ENCODE assay signal across 24 mouse cellular contexts in the genomic region with DNA sequence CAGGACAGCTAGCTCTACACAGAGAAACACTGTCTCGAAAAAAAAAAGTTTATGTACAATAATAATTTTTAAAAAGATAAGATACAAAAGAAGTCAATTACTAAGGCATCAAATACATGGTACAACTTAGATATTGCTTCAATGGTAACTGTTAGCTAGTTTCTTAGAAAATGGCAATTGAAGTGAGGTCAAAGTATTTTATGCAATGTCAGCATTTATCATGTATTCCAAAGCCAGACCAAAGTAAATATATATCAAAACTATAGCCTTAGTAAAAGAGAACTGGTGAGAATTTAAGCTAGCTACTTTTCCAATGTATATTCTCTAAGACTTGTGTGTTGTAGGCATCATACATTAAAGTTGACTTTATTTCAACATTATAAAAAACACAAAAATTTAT.
A peak's percentile ranks its signal among the peaks of the same experiment; 100 is the strongest.
DNase-seq lines count a peak whose midpoint lies in the region; ATAC-seq and TF ChIP-seq lines count a peak whose summit lies in the region.
"Had no signal": no experiment of that assay in that cellular context is flagged by ENCODE, and none has a peak within 500 bp of the region (broad histone marks: within the 10 kb centered on the region; RNA-seq: fewer than 3 reads in every experiment).

No protein-coding gene starts in this region.

- TF ChIP-seq POLR2A in CH12.LX (IDR thresholded peaks at IDR 0.05; ENCODE audit: low read depth, low read length) (no peak), MEL (IDR thresholded peaks at IDR 0.05; ENCODE audit: control insufficient read depth in 1 of 2, insufficient read depth in 1 of 2, low read depth in 1 of 2, low read length in 2 of 2, poor library complexity in 1 of 2) (no peak)

- TF ChIP-seq RAD21 in CH12.LX (IDR thresholded peaks at IDR 0.05; ENCODE audit: low read depth, low read length) (no peak), MEL (IDR thresholded peaks at IDR 0.05; ENCODE audit: low read depth, low read length) (no peak)

- in situ Hi-C loops in CH12.LX (cut with MboI; ENCODE audit: low pct_ligation_motif_present, low pct_unique_long_range_greater_than_20kb, low sequenced_read_pairs) = no loop called here
- in situ Hi-C loops in ES-E14 (cut with MboI; ENCODE audit: low sequenced_read_pairs in 2 of 2, unreplicated experiment in 2 of 2) = no loop called here

- WGBS in stomach, postnatal 0 days = 65% methylated on average over 1 of the region's 1 CpGs

- TF ChIP-seq CTCF in CH12.LX (conservative IDR thresholded peaks at IDR 0.05 in 1 of 2, IDR thresholded peaks at IDR 0.05 in 1 of 2; ENCODE audit: low read depth in 2 of 2, low read length in 2 of 2) = no peak
- no peak for TF ChIP-seq CTCF in MEL (IDR thresholded peaks at IDR 0.05 in 2 of 3, conservative IDR thresholded peaks at IDR 0.05 in 1 of 3; ENCODE audit: control insufficient read depth in 1 of 3, insufficient read depth in 1 of 3, low read depth in 2 of 3, low read length in 3 of 3, poor library complexity in 1 of 3, severe bottlenecking in 1 of 3)
- no peak for TF ChIP-seq CTCF in stomach, postnatal 0 days (IDR thresholded peaks at IDR 0.05; ENCODE audit: low read depth)

- H3K4me1 ChIP-seq in CH12.LX (ENCODE audit: control insufficient read depth in 1 of 2, insufficient read depth in 2 of 2) (no peaks in the 10 kb centered on the region), ES-E14 (ENCODE audit: control insufficient read depth in 2 of 2, insufficient read depth in 2 of 2, low read length in 2 of 2, poor library complexity in 1 of 2) (no peaks in the 10 kb centered on the region), MEL (ENCODE audit: control insufficient read depth in 1 of 2, insufficient read depth in 2 of 2, low read length in 2 of 2) (no peaks in the 10 kb centered on the region)
- H3K4me1 ChIP-seq in stomach, postnatal 0 days (replicated peaks; ENCODE audit: control insufficient read depth, insufficient read depth) = no peaks in the 10 kb centered on the region

- dilution Hi-C loops in CH12.LX (cut with MboI; ENCODE audit: extremely low pct_ligation_motif_present, extremely low pct_unique_long_range_greater_than_20kb, low sequenced_read_pairs) = no loop called here

- H3K27ac ChIP-seq in CH12.LX (ENCODE audit: insufficient read depth, low read depth) = no peak overlapping the region
- no peak overlapping the region for H3K27ac ChIP-seq in ES-E14 (ENCODE audit: insufficient read depth, low read depth, low read length, poor library complexity, severe bottlenecking)
- no peak overlapping the region for H3K27ac ChIP-seq in MEL (ENCODE audit: control insufficient read depth, low read depth, low read length)
- H3K27ac ChIP-seq in stomach, postnatal 0 days (replicated peaks) = no peak overlapping the region

- H3K9me3 ChIP-seq in CH12.LX (replicated peaks; ENCODE audit: low read length) (no peaks in the 10 kb centered on the region), ES-E14 (ENCODE audit: control insufficient read depth, insufficient read depth, low read depth, low read length) (no peaks in the 10 kb centered on the region), MEL (replicated peaks; ENCODE audit: insufficient read depth, low read length) (no peaks in the 10 kb centered on the region)
- H3K9me3 ChIP-seq in stomach, postnatal 0 days (ENCODE audit: control insufficient read depth, low read length) = no peaks in the 10 kb centered on the region
- H3K9me3 ChIP-seq: G1E had no signal

- no peak overlapping the region for H3K9ac ChIP-seq in CH12.LX (ENCODE audit: insufficient read depth, low read depth)
- H3K9ac ChIP-seq in ES-E14 (ENCODE audit: insufficient read depth, low read depth, low read length, poor library complexity, severe bottlenecking) = no peak overlapping the region
- no peak overlapping the region for H3K9ac ChIP-seq in MEL (ENCODE audit: control insufficient read depth, low read depth, low read length, poor library complexity, severe bottlenecking)
- no peak overlapping the region for H3K9ac ChIP-seq in stomach, postnatal 0 days (ENCODE audit: low read length)

- no peak overlapping the region for H3K4me3 ChIP-seq in CH12.LX (replicated peaks in 1 of 3; ENCODE audit: low read depth in 2 of 3, low read length in 2 of 3, poor library complexity in 1 of 3)
- H3K4me3 ChIP-seq in ES-E14 (ENCODE audit: insufficient read depth in 1 of 2, low read depth in 1 of 2, low read length in 2 of 2, poor library complexity in 1 of 2, severe bottlenecking in 1 of 2) = no peak overlapping the region
- no peak overlapping the region for H3K4me3 ChIP-seq in MEL (ENCODE audit: control insufficient read depth in 1 of 2, insufficient read depth in 1 of 2, low read depth in 2 of 2, low read length in 2 of 2)
- no peak overlapping the region for H3K4me3 ChIP-seq in stomach, postnatal 0 days (ENCODE audit: low read depth, low read length)

- H3K36me3 ChIP-seq in CH12.LX (replicated peaks in 1 of 2; ENCODE audit: control insufficient read depth in 1 of 2, insufficient read depth in 1 of 2, low read length in 1 of 2) (no peaks in the 10 kb centered on the region), ES-E14 (ENCODE audit: control insufficient read depth, insufficient read depth, low read length, poor library complexity, severe bottlenecking) (no peaks in the 10 kb centered on the region), MEL (ENCODE audit: control insufficient read depth in 1 of 2, insufficient read depth in 2 of 2, low read length in 2 of 2) (no peaks in the 10 kb centered on the region)
- H3K36me3 ChIP-seq in stomach, postnatal 0 days (ENCODE audit: control insufficient read depth, insufficient read depth, low read length) = no peaks in the 10 kb centered on the region
- H3K36me3 ChIP-seq: G1E had no signal

- H3K4me2 ChIP-seq in CH12.LX (ENCODE audit: insufficient read depth, low read depth, poor library complexity, severe bottlenecking) = no peak overlapping the region
- no peak overlapping the region for H3K4me2 ChIP-seq in stomach, postnatal 0 days (replicated peaks; ENCODE audit: low read depth)

- DNase-seq in CH12.LX (ENCODE audit: extremely low read depth) (no peak), ES-E14 (ENCODE audit: low read depth, low spot score) (no peak), MEL (ENCODE audit: low read depth, low spot score) (no peak)
- DNase-seq in stomach, postnatal 0 days (ENCODE audit: low spot score) = no peak
- DNase-seq in embryo, embryonic 9.5 days (ENCODE audit: extremely low spot score) = no peak
- DNase-seq: adrenal gland, adult 2 months; adrenal gland, adult 8-10 months; adrenal gland, postnatal 10 days; adrenal gland, postnatal 14 days; adrenal gland, postnatal 25 days; adrenal gland, postnatal 36 days; B cell, adult 2 months; cerebellum, adult 11 months; cerebellum, adult 11-12 months; cerebellum, adult 18-20 months; cerebellum, adult 2 months; cerebellum, adult 8-10 months; cerebellum, adult 9-10 months; cerebellum, adult 9-11 months had no signal

- H3K27me3 ChIP-seq in CH12.LX (replicated peaks) (no peaks in the 10 kb centered on the region), MEL (ENCODE audit: control insufficient read depth in 1 of 2, insufficient read depth in 2 of 2, low read length in 2 of 2) (no peaks in the 10 kb centered on the region)
- H3K27me3 ChIP-seq in stomach, postnatal 0 days (ENCODE audit: control insufficient read depth, insufficient read depth, low read length) = no peaks in the 10 kb centered on the region
- H3K27me3 ChIP-seq: Patski had no signal

- no peak for ATAC-seq in cerebellum, adult (ENCODE audit: insufficient number of reproducible peaks, low FRiP score, low TSS enrichment)
- ATAC-seq in stomach, postnatal 0 days (ENCODE audit: low FRiP score, low TSS enrichment) = no peak
- ATAC-seq: activated CD4-positive, CD25-positive, alpha-beta regulatory T cell, adult 4 months; CD4-positive, CD25-positive, alpha-beta regulatory T cell, adult 4 months; Patski had no signal

- H3K79me2 ChIP-seq in CH12.LX (replicated peaks; ENCODE audit: control insufficient read depth, extremely low read depth, insufficient read depth, poor library complexity, severe bottlenecking) (no peaks in the 10 kb centered on the region), MEL (ENCODE audit: control insufficient read depth, insufficient read depth, low read length, poor library complexity) (no peaks in the 10 kb centered on the region)

- TF ChIP-seq EP300 in CH12.LX (IDR thresholded peaks at IDR 0.05; ENCODE audit: low read length) (no peak), MEL (IDR thresholded peaks at IDR 0.05; ENCODE audit: low read depth in 1 of 2, low read length in 2 of 2) (no peak)
- TF ChIP-seq EP300 in stomach, postnatal 0 days (optimal IDR thresholded peaks at IDR 0.05) = no peak

TF ChIP-seq in CH12.LX, 34 proteins besides CTCF, POLR2A, EP300 and RAD21:
- peak; percentile 86 for TF ChIP-seq MAFK (IDR thresholded peaks at IDR 0.05; ENCODE audit: insufficient replicate concordance, low read length)
- TF ChIP-seq ZKSCAN1 (IDR thresholded peaks at IDR 0.05; ENCODE audit: borderline replicate concordance, low read depth, low read length) = no peak
TF ChIP-seq in CH12.LX: peak in this region for 1.

TF ChIP-seq in ES-E14, 5 proteins besides CTCF, POLR2A, EP300 and RAD21:
- TF ChIP-seq CHD2 (IDR thresholded peaks at IDR 0.05; ENCODE audit: low read depth, low read length) (no peak), ZC3H11A (IDR thresholded peaks at IDR 0.05; ENCODE audit: borderline replicate concordance, low read depth, low read length) (no peak), HCFC1 (IDR thresholded peaks at IDR 0.05; ENCODE audit: borderline replicate concordance, insufficient read depth, low read length) (no peak), MAFK (IDR thresholded peaks at IDR 0.05; ENCODE audit: insufficient read depth, low read depth, low read length) (peak; percentile 91), ZNF384 (IDR thresholded peaks at IDR 0.05; ENCODE audit: low read depth, low read length) (no peak)

TF ChIP-seq in MEL, 35 proteins besides CTCF, POLR2A, EP300 and RAD21:
- TF ChIP-seq MAFK (IDR thresholded peaks at IDR 0.05; ENCODE audit: borderline replicate concordance, low read depth, low read length) (peak; percentile 78; the same call in 1 of the 2 replicates), ZNF384 (IDR thresholded peaks at IDR 0.05; ENCODE audit: low read depth, low read length) (no peak)
TF ChIP-seq in MEL: peak in this region for 1.
